ENCODE assay signal across 8 mouse cellular contexts in genomic region chr12:15849861-15850294, GRCm38 (mm10). TPM values are rescaled to one million over a fixed set of nuclear protein-coding genes. Genes with fewer than 3 reads are reported as not detected.
DNase-seq lines count a peak whose midpoint lies in the region; ATAC-seq lines count a peak whose summit lies in the region.

No protein-coding gene starts in this region.

- no peaks in the 10 kb centered on the region for H3K27me3 ChIP-seq in hindbrain, embryonic 14.5 days (ENCODE audit: control insufficient read depth, insufficient read depth, low read length)
- H3K27me3 ChIP-seq in hindbrain, embryonic 12.5 days, result no peaks in the 10 kb centered on the region
- H3K27me3 ChIP-seq in heart, embryonic 11.5 days (ENCODE audit: control insufficient read depth, insufficient read depth, low read length), result no peaks in the 10 kb centered on the region
- no peaks in the 10 kb centered on the region for H3K27me3 ChIP-seq in lung, embryonic 15.5 days
- H3K27me3 ChIP-seq in forebrain, embryonic 10.5 days (ENCODE audit: poor library complexity, severe bottlenecking), result no peaks in the 10 kb centered on the region

- H3K9me3 ChIP-seq in hindbrain, embryonic 14.5 days (ENCODE audit: control insufficient read depth, low read length), result no peaks in the 10 kb centered on the region
- no peaks in the 10 kb centered on the region for H3K9me3 ChIP-seq in hindbrain, embryonic 12.5 days (replicated peaks)
- no peaks in the 10 kb centered on the region for H3K9me3 ChIP-seq in heart, embryonic 11.5 days (replicated peaks; ENCODE audit: control insufficient read depth, low read length)
- no peaks in the 10 kb centered on the region for H3K9me3 ChIP-seq in lung, embryonic 15.5 days
- H3K9me3 ChIP-seq in forebrain, embryonic 10.5 days, result no peaks in the 10 kb centered on the region

- H3K36me3 ChIP-seq in hindbrain, embryonic 14.5 days (replicated peaks; ENCODE audit: control insufficient read depth, insufficient read depth), result no peaks in the 10 kb centered on the region
- no peaks in the 10 kb centered on the region for H3K36me3 ChIP-seq in hindbrain, embryonic 12.5 days
- H3K36me3 ChIP-seq in heart, embryonic 11.5 days (ENCODE audit: control insufficient read depth, insufficient read depth, low read length), result no peaks in the 10 kb centered on the region
- no peaks in the 10 kb centered on the region for H3K36me3 ChIP-seq in lung, embryonic 15.5 days
- no peaks in the 10 kb centered on the region for H3K36me3 ChIP-seq in forebrain, embryonic 10.5 days (replicated peaks)

- no peak overlapping the region for H3K27ac ChIP-seq in hindbrain, embryonic 14.5 days
- H3K27ac ChIP-seq in hindbrain, embryonic 12.5 days, result no peak overlapping the region
- peak overlapping the region; percentile 54; the same call in 1 of the 2 replicates for H3K27ac ChIP-seq in heart, embryonic 11.5 days (ENCODE audit: low read depth, low read length)
- H3K27ac ChIP-seq in lung, embryonic 15.5 days, result 0 out of 2 replicates have a peak overlapping the region, but pooled peaks have one; percentile 19
- no peak overlapping the region for H3K27ac ChIP-seq in forebrain, embryonic 10.5 days

- DNase-seq in hindbrain, embryonic 14.5 days (ENCODE audit: low spot score), result no peak
- DNase-seq in cerebellum, adult 18-20 months, result peak; percentile 71 to 78
- no peak for DNase-seq in forebrain, embryonic 10.5 days (ENCODE audit: extremely low spot score, low spot score)
- no peak for DNase-seq in yolk sac, embryonic 10.5 days (ENCODE audit: low spot score)
- no peak for DNase-seq in frontal cortex, adult 2 months (ENCODE audit: extremely low spot score in 1 of 2, low spot score in 1 of 2)

- no peak overlapping the region for H3K9ac ChIP-seq in hindbrain, embryonic 14.5 days
- no peak overlapping the region for H3K9ac ChIP-seq in hindbrain, embryonic 12.5 days
- no peak overlapping the region for H3K9ac ChIP-seq in heart, embryonic 11.5 days (ENCODE audit: low read depth, low read length)
- H3K9ac ChIP-seq in lung, embryonic 15.5 days, result no peak overlapping the region

- no peaks in the 10 kb centered on the region for H3K4me1 ChIP-seq in hindbrain, embryonic 14.5 days (replicated peaks; ENCODE audit: control insufficient read depth, insufficient read depth, low read length)
- H3K4me1 ChIP-seq in hindbrain, embryonic 12.5 days, result peaks cover 5% of the 10 kb centered on the region
- peaks cover 9% of the 10 kb centered on the region for H3K4me1 ChIP-seq in heart, embryonic 11.5 days (ENCODE audit: control insufficient read depth, insufficient read depth, low read length)
- H3K4me1 ChIP-seq in lung, embryonic 15.5 days, result peaks cover 13% of the 10 kb centered on the region; the same call in 1 of the 2 replicates
- peaks cover 8% of the 10 kb centered on the region for H3K4me1 ChIP-seq in forebrain, embryonic 10.5 days

- 0 out of 2 replicates have a peak, but pooled peaks have one; percentile 37 for ATAC-seq in hindbrain, embryonic 14.5 days (ENCODE audit: low FRiP score)
- no peak for ATAC-seq in hindbrain, embryonic 12.5 days (ENCODE audit: low FRiP score)
- no peak for ATAC-seq in heart, embryonic 11.5 days (replicated peaks; ENCODE audit: insufficient number of reproducible peaks, low FRiP score, low TSS enrichment)
- ATAC-seq in lung, embryonic 15.5 days (ENCODE audit: borderline replicate concordance, extremely low read depth, low FRiP score, low TSS enrichment), result peak; percentile 42

- H3K4me3 ChIP-seq in hindbrain, embryonic 14.5 days (replicated peaks; ENCODE audit: low read length), result no peak overlapping the region
- H3K4me3 ChIP-seq in hindbrain, embryonic 12.5 days, result no peak overlapping the region
- H3K4me3 ChIP-seq in heart, embryonic 11.5 days (ENCODE audit: low read depth, low read length), result no peak overlapping the region
- H3K4me3 ChIP-seq in lung, embryonic 15.5 days, result no peak overlapping the region
- no peak overlapping the region for H3K4me3 ChIP-seq in forebrain, embryonic 10.5 days

- no peak overlapping the region for H3K4me2 ChIP-seq in hindbrain, embryonic 14.5 days (replicated peaks)
- no peak overlapping the region for H3K4me2 ChIP-seq in hindbrain, embryonic 12.5 days (replicated peaks)
- H3K4me2 ChIP-seq in heart, embryonic 11.5 days, result no peak overlapping the region; the same call in 1 of the 2 replicates
- H3K4me2 ChIP-seq in lung, embryonic 15.5 days, result no peak overlapping the region

- 74% methylated on average over 3 of the region's 3 CpGs for WGBS in hindbrain, embryonic 14.5 days
- WGBS in hindbrain, embryonic 12.5 days, result 75% methylated on average over 3 of the region's 3 CpGs
- 29% methylated on average over 3 of the region's 3 CpGs for WGBS in heart, embryonic 11.5 days (ENCODE audit: insufficient replicate concordance)
- whole genome bisulfite sequencing in lung, embryonic 15.5 days, result 21% methylated on average over 3 of the region's 3 CpGs
- WGBS in forebrain, embryonic 10.5 days, result 85% methylated on average over 3 of the region's 3 CpGs

RNA-seq across cellular contexts. Expression of gene Trib2, which starts 33.2 kb away (rescaled TPM):
- 150 and 174 TPM in 2 replicates for polyA plus RNA-seq in hindbrain, embryonic 14.5 days (2014; fragmentation: Nextera tagmentation; extraction: Ambion mirVana)
- 107 and 117 TPM in 2 replicates for polyA plus RNA-seq in hindbrain, embryonic 12.5 days (2016; fragmentation: Nextera tagmentation; extraction: Ambion mirVana)
- polyA plus RNA-seq in heart, embryonic 11.5 days (2014; fragmentation: Nextera tagmentation; extraction: Ambion mirVana), result 45.4 and 53.5 TPM in 2 replicates
- 24.1 and 24.8 TPM in 2 replicates for polyA plus RNA-seq in lung, embryonic 15.5 days (2015; fragmentation: Nextera tagmentation; extraction: Ambion mirVana)
- 29.4 and 33.6 TPM in 2 replicates for polyA plus RNA-seq in forebrain, embryonic 10.5 days (2016; fragmentation: Nextera tagmentation; extraction: Ambion mirVana)
- polyA plus RNA-seq in frontal cortex, adult 2 months (2012; rRNA removed), result 25.3 and 29.4 TPM in 2 replicates

Comparison
In these comparisons a context has a peak if more than half of its experiments do, and no peak if none do; other contexts are left out.
1. ATAC-seq: peak in hindbrain, embryonic 14.5 days (single experiment) and lung, embryonic 15.5 days (single experiment); none in hindbrain, embryonic 12.5 days (single experiment) and heart, embryonic 11.5 days (single experiment).
2. DNase-seq: peak in cerebellum, adult 18-20 months (2 of 2); none in hindbrain, embryonic 14.5 days (single experiment), forebrain, embryonic 10.5 days (single experiment), yolk sac, embryonic 10.5 days (single experiment) and frontal cortex, adult 2 months (0 of 2).
3. H3K27ac ChIP-seq: peak in heart, embryonic 11.5 days (single experiment) and lung, embryonic 15.5 days (single experiment); none in hindbrain, embryonic 14.5 days (single experiment), hindbrain, embryonic 12.5 days (single experiment) and forebrain, embryonic 10.5 days (single experiment).